Mouse (Mus musculus): ENCODE measurements around the gene Apob.

The Apob gene

DNA sequence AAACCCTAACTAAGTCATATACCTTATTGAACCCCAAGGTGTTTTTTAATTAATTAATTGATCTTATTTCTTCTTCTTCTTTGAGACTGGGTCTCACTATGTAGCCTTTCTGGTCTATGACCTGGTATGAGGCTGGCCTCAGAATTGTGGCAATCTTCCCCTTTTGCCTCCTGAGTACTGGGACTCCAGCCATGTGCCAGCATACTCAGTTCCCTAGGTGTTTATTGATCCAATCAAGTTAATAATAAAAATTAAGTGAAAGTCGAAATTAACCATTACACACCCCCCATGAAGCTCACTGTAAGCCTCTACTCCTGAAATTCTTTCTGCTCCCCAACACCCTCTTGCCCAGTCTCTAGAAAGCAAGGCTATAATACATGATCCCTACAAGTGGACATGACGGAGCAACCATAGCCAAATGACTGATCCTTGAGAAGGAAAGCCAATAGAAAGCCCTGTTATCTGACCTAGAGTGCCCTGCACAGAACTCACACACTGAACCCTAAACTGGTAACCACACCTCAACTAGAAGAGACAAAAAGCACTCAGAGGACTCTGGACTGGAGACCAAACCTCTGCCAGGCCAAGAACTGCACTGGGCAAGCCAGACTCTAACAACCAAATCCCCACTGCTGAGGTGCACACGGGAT, 60.8 kb downstream of the Apob start:
- DNase-seq (ENCODE audit: low read depth) = no peak

DNA sequence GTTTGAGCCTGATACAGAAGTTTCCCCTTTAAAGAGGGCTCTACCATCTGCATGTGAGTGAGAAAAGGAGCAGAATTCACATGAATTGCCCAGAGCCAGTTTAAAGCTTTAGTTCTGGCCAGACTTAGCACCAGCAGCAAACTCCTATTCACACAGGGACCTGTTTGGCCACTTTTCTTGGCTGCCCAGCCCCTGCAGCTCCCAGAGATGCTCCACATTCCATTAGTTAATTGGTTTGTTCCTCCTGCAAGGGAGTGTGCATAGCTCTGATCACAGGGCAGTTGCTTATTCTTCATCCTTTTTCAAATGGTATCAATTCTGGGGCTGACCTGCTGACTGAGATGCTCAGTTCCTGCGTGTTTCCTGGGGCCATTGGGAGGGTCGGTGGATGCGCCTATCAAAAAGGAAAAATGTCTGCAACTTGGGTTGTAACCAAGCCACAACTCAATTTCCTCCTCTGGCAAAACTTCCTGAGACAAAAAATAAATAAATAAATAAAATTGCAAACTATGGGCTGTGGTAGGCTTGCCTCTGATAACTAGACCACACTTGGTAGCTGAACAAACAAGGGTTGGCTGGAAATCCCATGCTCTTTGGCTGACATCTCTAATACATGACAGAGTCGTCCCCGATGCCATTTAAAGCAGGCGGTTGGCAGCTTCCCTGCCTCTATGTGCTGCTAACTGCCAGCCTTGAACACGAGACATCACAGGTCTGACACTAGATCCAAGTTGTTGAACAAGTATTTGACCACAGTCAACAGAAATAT, 65.4 kb downstream of the Apob start:
- DNase-seq (ENCODE audit: low read depth) = peak; percentile 36

DNA sequence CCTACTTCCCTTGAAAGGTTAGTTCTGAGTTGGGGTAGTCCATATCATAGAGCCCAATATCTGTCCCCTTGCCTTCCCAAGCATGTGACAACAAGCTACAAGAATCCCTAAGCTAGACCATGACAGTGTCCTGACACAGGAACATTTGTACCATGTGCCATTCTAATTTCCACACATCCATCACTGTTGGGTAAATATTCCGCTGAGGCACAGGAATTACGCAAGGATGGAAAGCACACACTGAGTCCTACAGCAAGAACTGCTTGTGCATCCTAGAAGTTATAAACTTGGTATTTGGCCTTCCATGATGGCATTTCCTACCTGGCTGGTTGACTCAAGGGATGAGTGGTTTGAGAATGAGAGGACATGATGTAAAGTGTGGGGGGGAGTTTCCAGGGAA, 69.6 kb downstream of the Apob start:
- DNase-seq (ENCODE audit: low read depth) = no peak

DNA sequence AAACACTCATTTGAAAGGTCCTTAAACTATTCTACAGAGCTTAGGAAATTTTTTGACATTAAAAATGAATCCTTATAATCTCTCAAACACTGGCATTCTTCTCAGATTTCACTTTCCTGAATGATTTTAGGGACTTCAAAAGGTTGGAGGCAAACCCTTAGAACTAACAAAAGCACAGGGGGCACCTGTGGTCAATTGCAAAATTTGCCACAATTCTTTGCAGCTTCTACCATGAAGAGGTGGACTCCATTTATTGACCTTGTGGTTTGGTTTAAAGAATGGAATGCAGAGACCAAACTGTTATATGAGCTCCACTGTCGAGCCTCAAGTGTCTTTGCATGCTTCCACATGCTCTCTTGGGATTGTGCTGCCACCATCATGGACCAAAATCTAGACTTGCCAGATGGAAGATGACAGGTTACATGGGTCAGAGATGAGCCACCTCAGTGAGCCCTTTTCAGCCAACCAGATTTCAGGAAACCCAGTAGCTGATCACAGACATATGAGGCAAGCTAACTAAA, 70.4 kb downstream of the Apob start:
- DNase-seq (ENCODE audit: low read depth) = no peak

DNA sequence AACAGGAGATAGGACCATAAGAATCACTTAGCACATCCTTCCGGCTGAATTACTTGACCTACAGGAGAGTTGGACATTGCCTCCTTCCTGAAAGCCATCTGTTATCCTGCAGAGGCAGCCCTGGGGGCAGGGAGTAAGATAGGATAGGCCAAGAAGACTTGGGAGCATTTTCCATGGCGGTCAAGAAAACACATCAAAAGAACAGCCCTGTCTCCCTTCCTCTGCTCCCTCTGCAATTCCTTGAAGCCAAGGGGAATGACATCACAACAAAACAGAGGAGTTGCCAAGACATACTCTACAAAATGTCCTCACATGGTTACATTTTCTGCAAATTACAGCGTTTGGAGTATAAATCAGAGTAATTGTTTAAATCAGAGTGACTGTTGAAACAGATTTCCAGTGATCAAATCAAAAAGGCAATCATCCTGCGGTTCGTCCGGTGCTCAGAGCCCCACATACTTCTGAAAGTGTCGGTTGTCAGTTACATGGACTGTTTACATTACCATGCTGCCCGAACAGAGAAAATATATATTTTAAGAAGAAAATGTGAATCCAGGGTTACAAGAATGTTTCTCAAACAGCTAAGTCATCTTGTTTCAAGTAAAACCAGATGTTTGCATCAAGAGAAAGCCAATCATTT, 78.7 kb downstream of the Apob start:
- no peak for DNase-seq (ENCODE audit: low read depth)

DNA sequence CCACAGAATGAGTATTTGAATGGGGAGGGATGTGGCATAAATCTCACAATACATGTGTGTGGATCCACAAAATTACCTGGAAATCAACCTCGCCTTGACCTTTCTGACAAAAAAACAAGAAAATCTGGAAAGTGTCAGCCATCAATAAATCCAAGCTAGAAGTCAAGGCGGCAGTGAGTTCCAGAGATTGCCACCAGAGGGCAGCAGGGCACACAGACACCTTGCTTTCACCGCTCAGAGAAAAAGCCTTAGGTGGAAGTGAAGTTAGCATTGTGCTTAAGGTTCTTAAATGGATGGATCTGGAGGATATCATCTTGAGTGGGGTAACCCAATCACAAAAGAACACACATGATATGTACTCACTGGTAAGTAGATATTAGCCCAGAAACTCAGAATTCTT, 82.1 kb downstream of the Apob start:
- no peak for DNase-seq (ENCODE audit: low read depth)

DNA sequence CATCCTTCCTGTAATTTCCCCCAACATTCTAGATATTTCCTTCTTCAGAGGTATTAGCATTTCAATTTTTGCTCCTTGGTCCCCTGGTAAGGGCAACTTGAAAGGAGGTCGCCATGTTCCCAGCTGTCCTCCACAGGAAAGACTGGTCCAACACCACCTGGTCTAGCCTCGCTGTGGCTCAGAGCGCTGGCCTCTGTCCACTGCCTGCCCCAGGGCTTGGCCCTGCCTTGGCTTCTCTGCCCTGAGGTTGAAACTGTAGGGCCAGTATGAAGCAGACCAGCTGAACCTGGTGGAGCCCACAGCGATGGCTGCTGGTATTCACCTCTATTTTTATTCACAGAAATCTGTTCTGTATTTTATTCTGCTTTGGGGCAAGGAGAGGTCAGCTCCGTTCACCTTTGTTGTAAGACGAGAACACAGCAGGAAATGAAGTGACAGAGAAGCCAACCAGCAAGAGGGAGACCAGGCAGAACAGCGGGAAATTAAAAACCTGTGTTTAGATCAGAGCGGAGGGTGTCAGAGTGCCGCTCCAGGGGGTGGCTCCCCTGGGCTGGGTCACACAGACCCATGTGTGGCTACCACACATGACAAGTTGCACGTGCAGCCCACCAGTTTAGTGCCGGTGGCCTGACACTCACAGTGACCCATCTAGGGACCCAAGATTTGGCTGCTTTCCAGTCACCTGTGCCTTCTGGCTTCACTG, 86.1 kb downstream of the Apob start:
- no peak for DNase-seq (ENCODE audit: low read depth)

Data from fibroblast of lung, adult 2 months (primary cell).